Mouse (Mus musculus) monocyte, adult 2 months (primary cell): ENCODE measurements around the gene Gm6592.
"Not testable (repeated sequence)": the region's sequence is repeated elsewhere in the genome, so short reads cannot be mapped to it uniquely, and the experiment has no call there.

Experiments used
- DNase-seq, 2 experiments: peaks; one replicate each; pipeline ENCODE4 v3.0.0; 2022; ENCODE audit warnings: low spot score in 2 of 2, low read depth in 1 of 2

Gm6592 gene

GRCm38 (mm10) chrX:8843694-8844093 lies at the start of gene Gm6592:
Gene Gm6592, plus strand, starts transcription at chrX:8843994.
- no peak for DNase-seq

GRCm38 (mm10) chrX:8803391-8803790 lies 40.4 kb upstream of the Gm6592 start, which contains the start of gene Ssxb5:
Gene Ssxb5, plus strand, starts transcription at chrX:8803691.
- DNase-seq: not testable (repeated sequence)

- DNase-seq: no peak
These were observed 11.8 kb upstream of the Gm6592 start for GRCm38 (mm10) chrX:8832043-8832442.

GRCm38 (mm10) chrX:8852486-8852885 lies 8.7 kb downstream of the Gm6592 start:
- no peak for DNase-seq

- peak in 1 of 2 experiments; percentile 13 for DNase-seq
These were observed 20.5 kb downstream of the Gm6592 start for GRCm38 (mm10) chrX:8864331-8864730.

- DNase-seq: not testable (repeated sequence)
These were observed 30.2 kb downstream of the Gm6592 start, which contains the start of gene Gm5751 for GRCm38 (mm10) chrX:8873953-8874352. Gene Gm5751, plus strand, starts transcription at chrX:8874253.

- no peak for DNase-seq
These were observed 40.5 kb downstream of the Gm6592 start for GRCm38 (mm10) chrX:8884336-8884735.

GRCm38 (mm10) chrX:8891975-8892342 lies 48.2 kb downstream of the Gm6592 start:
- no peak for DNase-seq

- DNase-seq: peak in 1 of 2 experiments; percentile 24
These were observed 48.8 kb downstream of the Gm6592 start, which contains the start of gene B630019K06Rik for GRCm38 (mm10) chrX:8892343-8893155. Gene B630019K06Rik, plus strand, starts transcription at chrX:8892382.

GRCm38 (mm10) chrX:8893182-8893651 lies 49.4 kb downstream of the Gm6592 start:
- no peak for DNase-seq
